Mouse (Mus musculus) frontal cortex, adult 2 months (tissue): ENCODE data around the gene Kif5a. TPM values are rescaled to one million over a fixed set of nuclear protein-coding genes. Genes with fewer than 3 reads are reported as not detected.

Source experiments
- DNase-seq, 2 experiments: peaks; one replicate each; pipeline ENCODE4 v3.0.0; 2022; ENCODE audit warnings: low spot score in 1 of 2; ENCODE audit errors: extremely low spot score in 1 of 2
- polyA plus RNA-seq: library from polyadenylated mRNA; depleted of rRNA; stranded (reverse); fragments of >200 nt; gene quantifications from 2 replicates; pipeline ENCODE4 v1.2.3, GENCODE M21; 2012

The Kif5a gene
- polyA plus RNA-seq, 1 experiment: 907 TPM

- peak; percentile 100 for DNase-seq
Observed at GRCm38 (mm10) chr10:127290307-127290929, 27.3 kb upstream of the Kif5a start.

- DNase-seq: peak; percentile 33 to 54
Observed at GRCm38 (mm10) chr10:127289573-127290191, 26.5 kb upstream of the Kif5a start.

GRCm38 (mm10) chr10:127288800-127289572, 25.8 kb upstream of the Kif5a start, which contains the start of gene Mbd6:
Mbd6 (minus strand) TSS chr10:127289018.
- peak; percentile 67 to 82 for DNase-seq

- no peak for DNase-seq
Observed at GRCm38 (mm10) chr10:127288328-127288799, 25.2 kb upstream of the Kif5a start.

- no peak for DNase-seq
Observed at GRCm38 (mm10) chr10:127287936-127288293, 24.8 kb upstream of the Kif5a start.

- no peak for DNase-seq
Observed at GRCm38 (mm10) chr10:127287271-127287935, 24.3 kb upstream of the Kif5a start.

GRCm38 (mm10) chr10:127286730-127287129, 23.6 kb upstream of the Kif5a start:
- no peak for DNase-seq

GRCm38 (mm10) chr10:127286194-127286593, 23.0 kb upstream of the Kif5a start:
- DNase-seq: no peak

GRCm38 (mm10) chr10:127285644-127286043, 22.5 kb upstream of the Kif5a start:
- DNase-seq: no peak

- no peak for DNase-seq
Observed at GRCm38 (mm10) chr10:127284724-127285500, 21.8 kb upstream of the Kif5a start.

GRCm38 (mm10) chr10:127284105-127284622, 21.0 kb upstream of the Kif5a start:
- DNase-seq: no peak

GRCm38 (mm10) chr10:127282620-127283215, 19.6 kb upstream of the Kif5a start:
- DNase-seq: no peak

GRCm38 (mm10) chr10:127281316-127281715, 18.2 kb upstream of the Kif5a start:
- no peak for DNase-seq

GRCm38 (mm10) chr10:127279730-127280129, 16.6 kb upstream of the Kif5a start:
- no peak for DNase-seq

GRCm38 (mm10) chr10:127274261-127275022, 11.3 kb upstream of the Kif5a start:
- DNase-seq: no peak

GRCm38 (mm10) chr10:127272371-127272770, 9.2 kb upstream of the Kif5a start:
- no peak for DNase-seq

GRCm38 (mm10) chr10:127269884-127270283, 6.7 kb upstream of the Kif5a start:
- DNase-seq: no peak

GRCm38 (mm10) chr10:127269036-127269435, 5.9 kb upstream of the Kif5a start:
- no peak for DNase-seq

GRCm38 (mm10) chr10:127268401-127268800, 5.3 kb upstream of the Kif5a start:
- DNase-seq: no peak
